Mouse (Mus musculus) frontal cortex, postnatal 36 days (tissue): ENCODE results near the gene Eif4a1.

Experiments used
- DNase-seq, 2 experiments: peaks; one replicate each; pipeline ENCODE4 v3.0.0; 2022; ENCODE audit warnings: low spot score in 2 of 2

The Eif4a1 gene

GRCm38 (mm10) chr11:69679144-69679543, 6.9 kb upstream of the Eif4a1 start:
- DNase-seq = no peak

GRCm38 (mm10) chr11:69671726-69672124, 498 bp downstream of the Eif4a1 start:
- no peak for DNase-seq

DNA sequence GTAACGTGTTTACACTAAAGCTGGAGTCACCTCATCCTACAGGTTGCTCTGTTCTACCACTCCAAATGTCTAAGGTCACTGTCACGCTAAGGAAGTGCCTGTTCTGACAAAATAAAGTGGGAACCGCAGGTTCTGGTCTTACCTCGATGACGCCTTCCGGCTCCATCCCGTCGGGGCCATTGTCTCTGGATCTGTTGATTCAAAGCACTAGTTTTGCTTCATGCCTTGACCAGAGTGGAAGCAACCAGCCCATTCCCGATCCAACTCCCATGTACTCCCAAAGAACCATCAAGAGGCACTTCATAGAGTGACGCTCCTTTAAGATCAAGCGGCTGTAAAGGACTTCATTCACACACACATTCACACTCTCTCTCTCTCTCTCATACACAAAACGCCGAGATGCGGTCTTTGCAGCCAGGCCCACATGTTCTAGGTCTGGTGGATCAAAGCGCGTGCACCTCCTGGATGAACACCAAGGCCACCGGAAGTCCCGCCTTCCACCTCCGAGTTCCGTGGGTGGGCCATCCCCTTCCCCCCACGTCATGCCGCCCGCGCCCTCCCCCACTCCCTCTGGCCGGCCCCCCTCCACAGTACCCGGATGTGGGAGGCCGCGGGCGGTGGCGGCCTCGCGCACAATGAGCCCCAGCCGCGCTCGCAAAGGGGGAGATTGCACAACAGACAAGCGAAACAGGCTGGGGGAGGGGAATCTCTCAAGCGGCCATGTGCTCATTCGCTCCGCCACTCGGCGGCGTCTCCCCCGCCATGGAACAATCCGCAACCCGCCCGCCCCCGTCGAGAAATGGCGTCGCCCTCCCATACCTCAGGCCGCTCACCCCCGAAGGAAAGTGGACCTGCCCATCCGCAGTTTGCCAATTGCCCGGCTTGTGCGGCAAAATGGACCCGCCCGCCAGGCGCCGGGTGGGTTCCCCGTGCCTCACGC, 1.2 kb downstream of the Eif4a1 start:
- DNase-seq = peak; percentile 87 to 88

- DNase-seq = no peak
These were observed 5.6 kb downstream of the Eif4a1 start for GRCm38 (mm10) chr11:69666665-69667005.

- DNase-seq = peak; percentile 66 to 78
These were observed 6.1 kb downstream of the Eif4a1 start, which contains the start of gene Cd68 for GRCm38 (mm10) chr11:69665961-69666664. Gene Cd68, minus strand, starts transcription at chr11:69666153.

GRCm38 (mm10) chr11:69665457-69665960, 6.7 kb downstream of the Eif4a1 start:
- no peak for DNase-seq

- no peak for DNase-seq
These were observed 7.4 kb downstream of the Eif4a1 start for GRCm38 (mm10) chr11:69664841-69665240.

- DNase-seq = no peak
These were observed 8.4 kb downstream of the Eif4a1 start for GRCm38 (mm10) chr11:69663795-69664194.

DNA sequence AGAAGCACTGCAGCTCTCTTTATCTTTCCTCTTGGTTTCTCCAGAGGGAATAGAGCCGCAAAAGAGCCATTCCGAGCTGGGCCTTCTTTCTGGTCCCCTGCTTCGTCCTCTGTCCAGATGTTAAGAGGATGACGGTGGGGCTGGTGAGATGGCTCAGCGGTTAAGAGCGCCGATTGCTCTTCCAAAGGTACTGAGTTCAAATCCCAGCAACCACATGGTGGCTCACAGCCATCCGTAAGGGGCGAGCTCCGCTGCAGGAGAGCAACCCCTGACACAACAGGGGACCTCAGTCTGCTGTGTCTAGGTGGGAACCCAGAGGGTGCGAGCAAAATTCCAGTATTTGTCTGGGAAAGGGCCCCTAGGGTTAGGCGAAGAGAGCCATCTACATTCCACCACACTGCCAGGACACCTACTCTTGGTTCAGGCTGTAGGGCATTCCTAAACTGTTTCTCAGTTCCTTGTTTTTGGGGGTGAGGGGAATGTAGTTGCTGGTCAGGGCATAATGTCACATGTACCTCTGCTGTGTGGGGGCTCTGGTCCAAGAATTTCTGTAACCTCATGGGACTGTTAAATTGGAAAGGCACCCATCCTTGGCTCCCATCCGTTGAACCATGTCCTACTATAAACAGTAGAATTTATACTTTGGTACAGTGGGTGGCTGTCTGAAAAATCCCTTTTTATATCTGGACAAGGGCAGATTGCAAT, 9.1 kb downstream of the Eif4a1 start:
- no peak for DNase-seq

- peak; percentile 93 for DNase-seq
These were observed 9.8 kb downstream of the Eif4a1 start, which contains the start of gene Mpdu1 for GRCm38 (mm10) chr11:69662213-69662966. Gene Mpdu1, minus strand, starts transcription at chr11:69662642.

- DNase-seq = no peak
These were observed 10.9 kb downstream of the Eif4a1 start for GRCm38 (mm10) chr11:69661221-69661881.

- no peak for DNase-seq
These were observed 14.8 kb downstream of the Eif4a1 start for GRCm38 (mm10) chr11:69657462-69657881.

- DNase-seq = peak in 1 of 2 experiments; percentile 49
These were observed 15.4 kb downstream of the Eif4a1 start for GRCm38 (mm10) chr11:69656617-69657461.

DNA sequence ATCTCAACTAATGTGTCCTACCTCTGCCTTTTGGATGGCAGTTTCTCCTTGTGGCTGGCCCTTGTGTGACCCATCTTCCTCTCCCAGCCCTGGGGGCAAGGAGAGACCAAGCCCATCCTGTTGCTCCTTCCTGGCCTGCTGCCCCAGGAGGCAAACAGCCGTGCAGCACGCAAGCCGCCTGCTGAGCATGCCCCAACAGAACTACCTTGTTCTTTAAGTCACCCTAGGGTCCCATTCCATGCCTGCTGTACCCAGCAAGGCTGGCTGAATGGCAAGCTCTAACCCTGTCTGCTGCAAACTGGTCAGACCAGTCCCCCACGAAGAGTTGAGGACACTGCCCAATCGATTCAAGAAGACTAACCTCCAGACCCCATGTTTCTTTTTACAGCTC, 16.2 kb downstream of the Eif4a1 start:
- no peak for DNase-seq

DNA sequence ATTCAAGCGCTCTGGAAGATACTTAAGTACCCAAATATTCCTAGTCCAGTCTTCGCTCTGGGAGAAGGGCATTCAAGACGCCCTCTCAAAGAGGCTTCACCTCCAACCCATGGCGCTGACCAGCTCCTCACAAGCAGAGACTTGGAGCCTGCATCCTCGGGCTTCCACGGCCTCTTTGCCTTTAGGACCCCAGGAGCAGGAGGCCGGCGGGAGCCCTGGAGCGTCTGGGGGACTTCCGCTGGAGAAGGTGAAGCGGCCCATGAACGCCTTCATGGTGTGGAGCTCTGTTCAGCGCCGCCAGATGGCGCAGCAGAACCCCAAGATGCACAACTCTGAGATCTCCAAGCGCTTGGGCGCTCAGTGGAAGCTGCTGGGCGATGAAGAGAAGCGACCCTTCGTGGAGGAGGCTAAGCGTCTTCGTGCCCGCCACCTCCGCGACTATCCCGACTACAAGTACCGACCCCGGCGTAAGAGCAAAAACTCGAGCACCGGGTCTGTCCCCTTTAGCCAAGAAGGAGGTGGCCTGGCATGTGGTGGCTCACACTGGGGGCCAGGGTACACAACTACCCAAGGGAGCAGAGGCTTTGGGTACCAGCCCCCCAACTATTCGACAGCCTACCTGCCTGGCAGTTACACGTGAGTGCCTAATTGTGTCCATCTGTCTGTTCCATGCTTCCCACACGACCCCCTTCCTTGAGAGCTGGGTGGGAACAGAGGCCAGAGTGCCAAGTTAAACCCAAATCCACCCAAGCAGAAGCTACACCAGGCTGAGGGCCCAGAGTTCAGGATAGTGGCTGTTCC, 16.8 kb downstream of the Eif4a1 start, which contains the start of gene Sox15:
Sox15 (plus strand) TSS at position 51 of the 801 bp plus-strand sequence.
- DNase-seq = peak; percentile 64 to 75

DNA sequence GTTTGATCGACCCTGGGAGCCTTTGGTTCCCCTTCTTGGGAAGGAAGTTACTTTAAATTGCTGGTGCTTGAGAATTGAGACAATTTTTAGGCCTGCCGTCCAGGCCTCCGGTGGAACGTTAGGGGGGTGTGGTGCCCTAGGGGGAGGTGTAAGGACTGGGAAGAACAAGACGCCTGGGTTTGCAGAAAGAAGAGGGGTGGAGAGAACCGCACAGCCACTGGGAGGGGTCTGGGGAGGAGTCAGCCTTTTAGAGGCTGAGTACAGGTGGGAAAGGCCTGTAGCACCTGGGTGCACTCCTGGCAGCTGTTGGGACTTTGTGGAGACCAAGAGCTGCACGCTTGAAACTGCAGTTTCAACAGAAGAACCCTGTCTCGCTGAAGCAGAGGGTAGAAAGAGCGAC, 17.5 kb downstream of the Eif4a1 start:
- no peak for DNase-seq

DNA sequence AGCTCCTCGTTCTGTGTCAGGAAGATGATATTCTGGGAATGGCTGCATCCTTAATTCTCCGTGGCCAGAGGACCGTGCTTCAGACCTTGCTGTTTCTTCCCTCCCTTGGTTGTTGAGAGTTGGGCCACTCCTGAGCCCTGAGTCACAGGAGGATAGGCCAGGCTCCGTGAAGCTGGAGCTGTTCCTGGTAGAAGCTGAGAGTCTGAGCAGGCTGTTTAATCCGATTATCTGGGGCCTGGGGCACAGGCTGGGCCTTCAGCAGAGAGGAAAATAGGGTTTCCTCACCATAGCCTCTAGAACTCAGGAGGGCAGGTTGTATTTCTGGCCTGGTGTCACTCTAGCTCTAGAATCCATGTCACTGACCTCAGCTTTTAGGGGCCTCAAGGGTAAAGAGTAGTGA, 18.8 kb downstream of the Eif4a1 start:
- DNase-seq = no peak

- DNase-seq = no peak
These were observed 26.4 kb downstream of the Eif4a1 start for GRCm38 (mm10) chr11:69645860-69646259.

DNA sequence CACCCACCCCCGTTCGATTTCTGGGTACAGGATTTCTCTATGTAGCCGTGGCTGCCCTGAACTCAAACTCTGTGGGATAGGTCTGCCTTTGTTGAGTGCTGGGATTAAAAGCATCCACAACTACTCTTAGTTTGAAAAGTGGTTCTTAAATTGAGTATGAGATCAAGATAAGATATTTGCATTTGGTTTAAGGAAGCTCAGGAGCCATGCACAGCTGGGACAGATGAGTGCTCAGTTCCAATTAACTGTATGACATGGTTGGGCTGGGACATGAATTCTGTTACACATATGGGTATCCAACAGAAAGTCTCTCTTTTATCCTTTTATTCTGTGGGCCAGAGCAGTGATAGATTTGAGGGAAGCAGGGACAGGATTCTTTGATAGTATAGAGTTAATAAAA, 36.8 kb downstream of the Eif4a1 start:
- DNase-seq = no peak
